Mouse (Mus musculus): ENCODE data around the gene Nhsl1. TPM values are rescaled to one million over a fixed set of nuclear protein-coding genes. Genes with fewer than 3 reads are reported as not detected.
"Not testable (repeated sequence)": the region's sequence is repeated elsewhere in the genome, so short reads cannot be mapped to it uniquely, and the experiment has no call there.

Gene Nhsl1
- polyA plus RNA-seq, 1 experiment from 2014 or later = 14.9 TPM

GRCm38 (mm10) chr10:18532293-18532692 is 213.5 kb downstream of the Nhsl1 start:
- Histone ChIP-seq H3K4me2 (ENCODE audit: low read depth, low read length) (no peak overlapping the region), H3K27ac (replicated peaks; ENCODE audit: low read depth, low read length) (no peak overlapping the region), H3K4me1 (ENCODE audit: control insufficient read depth, insufficient read depth, low read length) (no peaks in the 10 kb centered on the region), H3K9ac (ENCODE audit: low read depth, low read length) (no peak overlapping the region), H3K27me3 (replicated peaks; ENCODE audit: control insufficient read depth, insufficient read depth, low read length) (no peaks in the 10 kb centered on the region), H3K9me3 (ENCODE audit: control insufficient read depth, low read length) (no peaks in the 10 kb centered on the region), H3K36me3 (ENCODE audit: control insufficient read depth, insufficient read depth, low read length) (peaks cover 35% of the 10 kb centered on the region), H3K4me3 (ENCODE audit: low read depth, low read length) (no peak overlapping the region)
- ATAC-seq (ENCODE audit: low read depth) (no peak), DNase-seq (ENCODE audit: low spot score) (peak; percentile 35)
- WGBS = 58% methylated on average over 8 of the region's 8 CpGs

DNA sequence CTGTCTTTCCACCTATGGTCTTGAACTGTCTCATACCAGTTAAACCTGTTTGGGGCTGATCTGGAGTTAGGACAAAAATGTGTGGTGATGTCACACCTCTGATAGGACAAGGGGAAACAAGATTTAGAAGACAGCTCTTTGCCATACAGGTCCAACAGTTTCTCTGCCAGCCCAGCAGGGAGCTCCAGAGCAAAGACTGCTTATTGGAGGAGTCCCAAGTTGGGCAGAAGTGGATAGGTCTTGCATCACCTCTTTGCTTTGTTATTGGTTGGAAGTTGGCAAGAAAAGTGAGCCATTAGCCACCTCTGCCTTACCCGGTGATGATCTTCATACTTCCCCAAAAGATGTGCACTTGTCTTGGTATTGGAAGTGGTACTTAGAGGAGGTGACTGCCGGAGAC is 218.1 kb downstream of the Nhsl1 start:
- Histone ChIP-seq H3K9ac (ENCODE audit: low read depth, low read length) (no peak overlapping the region), H3K36me3 (ENCODE audit: control insufficient read depth, insufficient read depth, low read length) (peaks cover 23% of the 10 kb centered on the region), H3K4me2 (ENCODE audit: low read depth, low read length) (no peak overlapping the region), H3K27ac (replicated peaks; ENCODE audit: low read depth, low read length) (no peak overlapping the region), H3K4me1 (ENCODE audit: control insufficient read depth, insufficient read depth, low read length) (no peaks in the 10 kb centered on the region), H3K27me3 (replicated peaks; ENCODE audit: control insufficient read depth, insufficient read depth, low read length) (no peaks in the 10 kb centered on the region), H3K4me3 (ENCODE audit: low read depth, low read length) (no peak overlapping the region), H3K9me3 (ENCODE audit: control insufficient read depth, low read length) (no peaks in the 10 kb centered on the region)
- 100% methylated on average over 2 of the region's 2 CpGs for WGBS
- ATAC-seq (ENCODE audit: low read depth) (peak; percentile 36; the same call in 1 of the 2 replicates), DNase-seq (ENCODE audit: low spot score) (no peak)

DNA sequence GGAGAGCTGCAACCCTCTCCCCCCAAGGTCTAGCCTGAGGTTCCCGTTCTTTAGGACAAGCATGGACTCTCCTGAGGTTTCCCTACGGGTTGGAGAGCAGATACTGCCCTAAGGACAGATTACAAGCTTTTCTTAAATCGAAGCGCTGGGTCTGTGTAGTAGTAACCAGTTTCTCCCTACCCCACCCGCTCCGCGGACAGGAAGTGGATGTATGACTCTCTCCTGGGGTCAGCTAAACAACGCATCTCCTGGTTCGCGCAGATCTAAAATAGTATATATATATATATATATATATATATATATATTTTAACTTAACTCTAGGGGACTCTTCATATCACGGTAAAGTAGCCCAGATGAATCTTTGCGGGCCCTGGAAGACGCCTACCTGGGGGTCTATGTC is 226.5 kb downstream of the Nhsl1 start:
- ATAC-seq (ENCODE audit: low read depth) (no peak), DNase-seq (ENCODE audit: low spot score) (no peak)
- H3K4me2 ChIP-seq (ENCODE audit: low read depth, low read length) = peak overlapping the region; percentile 84
- no peak overlapping the region for H3K27ac ChIP-seq (replicated peaks; ENCODE audit: low read depth, low read length)
- 0 out of 2 replicates have a peak, but pooled peaks cover 4% of the 10 kb centered on the region for H3K4me1 ChIP-seq (ENCODE audit: control insufficient read depth, insufficient read depth, low read length)
- 6% methylated on average over 13 of the region's 13 CpGs for WGBS
- H3K9ac ChIP-seq (ENCODE audit: low read depth, low read length) = peak overlapping the region; percentile 83
- no peaks in the 10 kb centered on the region for H3K36me3 ChIP-seq (ENCODE audit: control insufficient read depth, insufficient read depth, low read length)
- H3K4me3 ChIP-seq (ENCODE audit: low read depth, low read length) = peak overlapping the region; percentile 64
- no peaks in the 10 kb centered on the region for H3K27me3 ChIP-seq (replicated peaks; ENCODE audit: control insufficient read depth, insufficient read depth, low read length)
- no peaks in the 10 kb centered on the region for H3K9me3 ChIP-seq (ENCODE audit: control insufficient read depth, low read length)

DNA sequence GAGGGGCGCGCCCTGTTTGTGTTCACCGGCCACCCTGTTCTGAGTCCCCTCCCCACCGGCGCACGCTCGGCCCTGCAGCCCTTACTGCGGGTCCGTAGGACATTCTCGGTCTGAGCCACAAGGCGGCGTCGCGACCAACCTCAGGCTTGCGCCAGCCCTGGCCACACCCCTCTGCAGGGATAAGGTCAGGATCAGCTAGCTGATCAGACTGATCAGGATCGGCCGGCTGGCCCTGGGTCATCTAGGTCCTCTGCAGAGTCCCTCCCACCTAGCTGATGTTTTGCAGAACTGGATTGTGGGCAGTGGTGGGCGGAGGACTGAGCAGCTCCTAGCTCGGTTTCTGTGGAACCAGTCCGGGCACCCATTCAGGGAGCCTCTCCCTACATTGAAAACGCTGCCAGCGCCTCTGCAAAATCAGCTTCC is 227.0 kb downstream of the Nhsl1 start, which contains the start of gene Hebp2:
TSS of gene Hebp2 (minus strand) at position 264 of the 423 bp plus-strand sequence.
- Histone ChIP-seq H3K4me3 (ENCODE audit: low read depth, low read length) (peak within 1 kb of the TSS; percentile 64), H3K27me3 (replicated peaks; ENCODE audit: control insufficient read depth, insufficient read depth, low read length) (no peaks in the 10 kb centered on the region), H3K4me2 (ENCODE audit: low read depth, low read length) (peak within 1 kb of the TSS; percentile 84), H3K4me1 (ENCODE audit: control insufficient read depth, insufficient read depth, low read length) (0 out of 2 replicates have a peak, but pooled peaks cover 4% of the 10 kb centered on the region), H3K36me3 (ENCODE audit: control insufficient read depth, insufficient read depth, low read length) (no peaks in the 10 kb centered on the region), H3K9me3 (ENCODE audit: control insufficient read depth, low read length) (no peaks in the 10 kb centered on the region), H3K27ac (replicated peaks; ENCODE audit: low read depth, low read length) (no peak within 1 kb of the TSS; the same call in 1 of the 2 replicates), H3K9ac (ENCODE audit: low read depth, low read length) (peak within 1 kb of the TSS; percentile 83)
- ATAC-seq (ENCODE audit: low read depth) (peak; percentile 93), DNase-seq (ENCODE audit: low spot score) (peak; percentile 81)
- WGBS = 1% methylated on average over 19 of the region's 22 CpGs

GRCm38 (mm10) chr10:18547381-18547780 is 228.6 kb downstream of the Nhsl1 start:
- Histone ChIP-seq H3K27ac (replicated peaks; ENCODE audit: low read depth, low read length) (no peak overlapping the region), H3K9me3 (ENCODE audit: control insufficient read depth, low read length) (no peaks in the 10 kb centered on the region), H3K4me1 (ENCODE audit: control insufficient read depth, insufficient read depth, low read length) (0 out of 2 replicates have a peak, but pooled peaks cover 4% of the 10 kb centered on the region), H3K36me3 (ENCODE audit: control insufficient read depth, insufficient read depth, low read length) (no peaks in the 10 kb centered on the region), H3K9ac (ENCODE audit: low read depth, low read length) (no peak overlapping the region), H3K27me3 (replicated peaks; ENCODE audit: control insufficient read depth, insufficient read depth, low read length) (no peaks in the 10 kb centered on the region), H3K4me3 (ENCODE audit: low read depth, low read length) (no peak overlapping the region), H3K4me2 (ENCODE audit: low read depth, low read length) (no peak overlapping the region)
- ATAC-seq (ENCODE audit: low read depth) = no peak
- 84% methylated on average over 4 of the region's 4 CpGs for WGBS
- DNase-seq (ENCODE audit: low spot score) = no peak

- WGBS = 5% methylated on average over 33 of the region's 35 CpGs
These were observed 230.8 kb downstream of the Nhsl1 start for GRCm38 (mm10) chr10:18549321-18550216.

DNA sequence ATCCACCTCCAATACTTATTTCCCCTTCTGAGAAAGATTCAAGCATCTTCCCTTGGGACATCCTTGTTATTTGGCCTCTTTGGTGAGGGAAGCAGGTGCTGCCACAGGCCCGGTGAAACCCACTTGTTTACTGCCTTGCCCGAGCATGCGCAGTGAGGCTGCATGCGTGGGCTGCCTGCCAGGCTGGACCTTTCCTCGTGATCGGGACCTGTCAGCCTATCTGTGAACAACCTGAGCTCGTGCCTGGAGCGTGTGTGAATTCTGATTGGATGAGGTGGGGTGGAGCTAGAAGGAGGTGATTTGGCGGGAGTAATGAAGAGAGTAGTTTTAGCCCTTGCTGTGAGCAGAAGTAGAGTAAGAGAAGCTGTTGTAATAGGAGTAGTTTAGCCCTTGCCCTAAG is 240.3 kb downstream of the Nhsl1 start:
- not testable (repeated sequence) for ATAC-seq (ENCODE audit: low read depth); H3K36me3 ChIP-seq (ENCODE audit: control insufficient read depth, insufficient read depth, low read length); DNase-seq (ENCODE audit: low spot score); H3K4me3 ChIP-seq (ENCODE audit: low read depth, low read length); H3K4me2 ChIP-seq (ENCODE audit: low read depth, low read length); H3K27me3 ChIP-seq (replicated peaks; ENCODE audit: control insufficient read depth, insufficient read depth, low read length); H3K9me3 ChIP-seq (ENCODE audit: control insufficient read depth, low read length); H3K4me1 ChIP-seq (ENCODE audit: control insufficient read depth, insufficient read depth, low read length); H3K27ac ChIP-seq (replicated peaks; ENCODE audit: low read depth, low read length); H3K9ac ChIP-seq (ENCODE audit: low read depth, low read length)
- 77% methylated on average over 9 of the region's 9 CpGs for WGBS

More at GRCm38 (mm10) chr10:18549321-18550216, 230.8 kb downstream of the Nhsl1 start:
- Histone ChIP-seq H3K27ac (replicated peaks; ENCODE audit: low read depth, low read length) (no peak overlapping the region), H3K9me3 (ENCODE audit: control insufficient read depth, low read length) (no peaks in the 10 kb centered on the region), H3K4me1 (ENCODE audit: control insufficient read depth, insufficient read depth, low read length) (0 out of 2 replicates have a peak, but pooled peaks cover 4% of the 10 kb centered on the region), H3K9ac (ENCODE audit: low read depth, low read length) (peak overlapping the region; percentile 34; the same call in 1 of the 2 replicates), H3K4me2 (ENCODE audit: low read depth, low read length) (peak overlapping the region; percentile 57), H3K36me3 (ENCODE audit: control insufficient read depth, insufficient read depth, low read length) (no peaks in the 10 kb centered on the region), H3K27me3 (replicated peaks; ENCODE audit: control insufficient read depth, insufficient read depth, low read length) (no peaks in the 10 kb centered on the region), H3K4me3 (ENCODE audit: low read depth, low read length) (peak overlapping the region; percentile 30)
- DNase-seq (ENCODE audit: low spot score) = peak; percentile 49
- ATAC-seq (ENCODE audit: low read depth) = 0 out of 2 replicates have a peak, but pooled peaks have one; percentile 13

DNA sequence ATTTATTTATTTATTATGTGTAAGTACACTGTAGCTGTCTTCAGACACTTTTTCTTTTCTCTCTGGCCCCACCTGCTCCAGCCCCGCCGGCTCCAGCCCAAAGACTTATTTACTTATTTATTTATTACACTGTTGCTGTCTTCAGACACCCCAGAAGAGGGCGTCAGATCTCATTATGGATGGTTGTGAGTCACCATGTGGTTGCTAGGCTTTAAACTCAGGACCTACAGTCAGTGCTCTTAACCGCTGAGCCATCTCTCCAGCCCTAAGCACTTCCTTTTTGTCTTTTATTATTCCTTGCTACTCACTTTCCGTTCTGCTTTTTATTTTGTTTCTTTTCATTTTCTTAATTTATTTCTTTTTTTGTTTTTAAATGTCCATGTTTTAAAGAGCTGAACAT is 242.7 kb downstream of the Nhsl1 start:
- Histone ChIP-seq H3K4me3 (ENCODE audit: low read depth, low read length) (no peak overlapping the region), H3K27ac (replicated peaks; ENCODE audit: low read depth, low read length) (no peak overlapping the region), H3K36me3 (ENCODE audit: control insufficient read depth, insufficient read depth, low read length) (no peaks in the 10 kb centered on the region), H3K4me1 (ENCODE audit: control insufficient read depth, insufficient read depth, low read length) (no peaks in the 10 kb centered on the region), H3K27me3 (replicated peaks; ENCODE audit: control insufficient read depth, insufficient read depth, low read length) (no peaks in the 10 kb centered on the region), H3K9me3 (ENCODE audit: control insufficient read depth, low read length) (no peaks in the 10 kb centered on the region), H3K9ac (ENCODE audit: low read depth, low read length) (no peak overlapping the region), H3K4me2 (ENCODE audit: low read depth, low read length) (no peak overlapping the region)
- WGBS = 47% methylated on average over 5 of the region's 5 CpGs
- ATAC-seq (ENCODE audit: low read depth) (no peak), DNase-seq (ENCODE audit: low spot score) (no peak)
